Mouse (Mus musculus) forebrain, embryonic 10.5 days (tissue): ENCODE measurements around the gene Stambpl1. TPM values are rescaled to one million over a fixed set of nuclear protein-coding genes. Genes with fewer than 3 reads are reported as not detected.
A peak's percentile ranks its signal among the peaks of the same experiment; 100 is the strongest.

Source experiments
- DNase-seq: peaks from one replicate; pipeline ENCODE4 v3.0.0-alpha.2; 2017; ENCODE audit warnings: low spot score; ENCODE audit errors: extremely low spot score
- H3K27ac ChIP-seq: fragments of 300-500 bp; sonication (generic); 2 replicates; pipeline ENCODE4 v1.5.1; 2016; ENCODE audit warnings: mild to moderate bottlenecking
- H3K27me3 ChIP-seq: fragments of 300-500 bp; sonication (generic); 2 replicates; pipeline ENCODE4 v1.6.1; 2016; ENCODE audit warnings: mild to moderate bottlenecking; ENCODE audit not compliant: poor library complexity, severe bottlenecking
- H3K36me3 ChIP-seq: fragments of 300-500 bp; sonication (generic); replicated peaks from 2 replicates; pipeline ENCODE4 v1.6.1; 2016; ENCODE audit warnings: mild to moderate bottlenecking, moderate library complexity
- H3K4me1 ChIP-seq: fragments of 300-500 bp; sonication (generic); 2 replicates; pipeline ENCODE4 v1.6.1; 2016
- H3K4me3 ChIP-seq: fragments of 300-500 bp; sonication (generic); 2 replicates; pipeline ENCODE4 v1.5.1; 2016; ENCODE audit warnings: mild to moderate bottlenecking, moderate library complexity
- H3K9me3 ChIP-seq: fragments of 300-500 bp; sonication (generic); 2 replicates; pipeline ENCODE4 v1.6.1; 2016; ENCODE audit warnings: mild to moderate bottlenecking, moderate library complexity
- WGBS: fragments of 180-500 bp; shearing (Covaris S2); methylation state at CpG from one replicate; pipeline ENCODE4 v1.1.7; 2016; 5-methylcytosine and 5-hydroxymethylcytosine counted together
- polyA plus RNA-seq: library from polyadenylated mRNA; unstranded; fragments of >200 nt; fragmentation: Nextera tagmentation; extraction: Ambion mirVana; gene quantifications from 2 replicates; pipeline ENCODE4 v1.2.1, GENCODE M21; 2016

Gene Stambpl1
- polyA plus RNA-seq, 1 experiment from 2014 or later = 3.7 TPM

DNA sequence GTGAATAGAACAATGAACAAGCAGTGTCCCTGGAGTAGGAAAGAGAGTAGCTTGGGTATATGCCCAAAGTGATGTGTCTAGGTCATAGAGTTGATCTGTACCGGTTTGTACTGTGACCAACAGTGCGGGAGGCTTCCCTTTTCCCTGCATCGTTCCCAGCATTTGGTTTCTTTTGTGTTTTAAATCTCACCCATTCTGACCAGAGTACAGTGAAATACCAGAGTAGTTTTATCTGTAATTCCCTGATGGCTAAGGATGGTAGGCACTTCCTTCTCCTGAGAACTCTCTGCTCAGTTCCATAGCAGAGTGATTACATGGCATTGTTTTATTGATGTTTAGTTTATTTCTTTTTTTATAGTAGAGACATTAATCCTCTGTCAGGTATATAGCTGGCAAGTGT, 30.8 kb downstream of the Stambpl1 start:
- Histone ChIP-seq H3K27ac (no peak overlapping the region), H3K4me1 (no peaks in the 10 kb centered on the region), H3K36me3 (no peaks in the 10 kb centered on the region), H3K4me3 (no peak overlapping the region), H3K27me3 (no peaks in the 10 kb centered on the region), H3K9me3 (no peaks in the 10 kb centered on the region)
- no peak for DNase-seq
- WGBS = 89% methylated on average over 3 of the region's 3 CpGs

GRCm38 (mm10) chr19:34231596-34231995, 39.6 kb downstream of the Stambpl1 start:
- no peaks in the 10 kb centered on the region for H3K36me3 ChIP-seq
- H3K4me1 ChIP-seq = peaks cover 6% of the 10 kb centered on the region
- no peak overlapping the region for H3K27ac ChIP-seq
- no peak for DNase-seq
- H3K4me3 ChIP-seq = no peak overlapping the region
- no peaks in the 10 kb centered on the region for H3K9me3 ChIP-seq
- 85% methylated on average over 7 of the region's 7 CpGs for WGBS
- H3K27me3 ChIP-seq = no peaks in the 10 kb centered on the region

DNA sequence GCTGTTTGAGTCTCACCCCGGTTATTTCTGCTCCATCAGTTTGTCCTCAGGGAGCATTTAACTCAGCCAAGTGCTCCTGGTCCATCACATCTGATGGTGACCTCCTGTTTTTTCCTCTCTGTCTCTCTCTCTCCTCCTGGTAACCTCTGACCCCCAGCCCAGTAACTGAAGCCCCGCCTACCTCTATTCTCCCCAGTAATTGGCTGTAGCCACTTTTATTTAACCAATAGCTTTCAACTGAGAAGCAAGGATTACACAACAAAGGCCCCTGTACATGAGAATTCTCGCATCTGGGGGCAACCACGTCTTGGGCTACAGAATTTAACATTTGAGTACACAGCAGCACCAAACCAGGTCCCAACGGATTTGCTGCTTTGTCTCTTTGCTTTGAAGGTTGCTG, 40.3 kb downstream of the Stambpl1 start:
- Histone ChIP-seq H3K4me3 (no peak overlapping the region), H3K9me3 (no peaks in the 10 kb centered on the region), H3K4me1 (peaks cover 6% of the 10 kb centered on the region), H3K27me3 (no peaks in the 10 kb centered on the region), H3K36me3 (no peaks in the 10 kb centered on the region), H3K27ac (peak overlapping the region; percentile 26; the same call in 1 of the 2 replicates)
- 65% methylated on average over 5 of the region's 5 CpGs for WGBS
- no peak for DNase-seq

DNA sequence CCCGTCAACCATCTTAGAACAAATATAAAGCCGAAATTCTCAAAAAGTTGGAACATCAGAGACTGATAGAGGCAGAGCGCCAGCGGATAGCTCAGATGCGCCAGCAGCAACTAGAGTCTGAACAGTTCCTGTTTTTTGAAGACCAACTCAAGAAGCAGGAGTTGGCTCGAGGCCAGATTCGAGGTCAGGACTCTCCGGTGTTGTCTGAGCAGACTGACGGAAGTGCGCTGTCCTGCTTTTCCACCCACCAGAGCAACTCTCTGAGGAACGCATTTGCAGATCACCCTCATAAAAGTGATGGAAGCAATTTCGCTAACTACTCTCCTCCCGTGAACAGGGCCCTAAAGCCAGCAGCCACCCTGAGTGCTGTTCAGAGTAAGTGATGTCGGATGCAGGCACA, 41.9 kb downstream of the Stambpl1 start:
- no peak for DNase-seq
- Histone ChIP-seq H3K4me1 (peaks cover 6% of the 10 kb centered on the region), H3K9me3 (no peaks in the 10 kb centered on the region), H3K36me3 (no peaks in the 10 kb centered on the region), H3K4me3 (no peak overlapping the region), H3K27me3 (no peaks in the 10 kb centered on the region), H3K27ac (no peak overlapping the region)
- WGBS = 94% methylated on average over 14 of the region's 14 CpGs

DNA sequence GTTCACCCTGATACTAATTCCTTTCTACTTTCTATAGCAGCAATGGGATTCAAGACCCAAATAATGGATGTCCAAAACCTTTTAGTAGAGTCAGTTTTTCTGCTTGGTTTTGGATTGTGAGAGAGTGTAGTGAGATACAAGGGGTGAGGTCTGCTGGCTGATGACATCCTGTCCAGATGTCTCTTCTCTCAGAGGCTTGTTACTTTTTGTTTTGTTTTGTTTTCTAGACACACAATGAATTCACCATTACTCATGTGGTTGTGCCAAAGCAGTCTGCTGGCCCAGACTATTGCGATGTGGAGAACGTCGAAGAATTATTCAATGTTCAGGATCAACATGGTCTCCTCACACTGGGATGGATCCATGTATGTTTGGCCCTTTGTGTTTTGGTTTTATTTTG, 44.0 kb downstream of the Stambpl1 start:
- 95% methylated on average over 3 of the region's 3 CpGs for WGBS
- Histone ChIP-seq H3K4me1 (peaks cover 6% of the 10 kb centered on the region), H3K27ac (no peak overlapping the region), H3K9me3 (no peaks in the 10 kb centered on the region), H3K27me3 (no peaks in the 10 kb centered on the region), H3K4me3 (no peak overlapping the region), H3K36me3 (no peaks in the 10 kb centered on the region)
- DNase-seq = no peak

DNA sequence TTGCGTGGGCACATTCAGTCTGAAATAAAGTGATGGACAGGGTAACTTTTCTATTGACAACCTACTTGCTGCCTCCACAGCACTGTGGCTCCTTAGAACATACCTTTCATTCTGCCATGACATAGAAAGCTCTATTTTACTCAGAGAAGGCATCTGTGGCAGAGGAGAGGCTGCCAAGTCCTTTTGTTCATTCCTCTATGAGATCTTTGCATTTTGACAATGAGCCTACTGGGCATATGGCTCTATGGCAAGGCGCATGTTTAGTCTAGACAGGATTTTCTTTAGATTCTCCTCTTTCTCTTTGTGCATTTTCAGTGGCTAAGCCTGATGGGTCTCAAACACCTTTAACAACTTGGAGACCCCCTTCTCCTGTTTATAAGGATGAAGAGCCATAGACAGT, 45.7 kb downstream of the Stambpl1 start:
- 95% methylated on average over 2 of the region's 2 CpGs for WGBS
- no peaks in the 10 kb centered on the region for H3K36me3 ChIP-seq
- H3K27ac ChIP-seq = no peak overlapping the region
- H3K4me1 ChIP-seq = no peaks in the 10 kb centered on the region
- DNase-seq = no peak
- H3K27me3 ChIP-seq = no peaks in the 10 kb centered on the region
- no peak overlapping the region for H3K4me3 ChIP-seq
- no peaks in the 10 kb centered on the region for H3K9me3 ChIP-seq

DNA sequence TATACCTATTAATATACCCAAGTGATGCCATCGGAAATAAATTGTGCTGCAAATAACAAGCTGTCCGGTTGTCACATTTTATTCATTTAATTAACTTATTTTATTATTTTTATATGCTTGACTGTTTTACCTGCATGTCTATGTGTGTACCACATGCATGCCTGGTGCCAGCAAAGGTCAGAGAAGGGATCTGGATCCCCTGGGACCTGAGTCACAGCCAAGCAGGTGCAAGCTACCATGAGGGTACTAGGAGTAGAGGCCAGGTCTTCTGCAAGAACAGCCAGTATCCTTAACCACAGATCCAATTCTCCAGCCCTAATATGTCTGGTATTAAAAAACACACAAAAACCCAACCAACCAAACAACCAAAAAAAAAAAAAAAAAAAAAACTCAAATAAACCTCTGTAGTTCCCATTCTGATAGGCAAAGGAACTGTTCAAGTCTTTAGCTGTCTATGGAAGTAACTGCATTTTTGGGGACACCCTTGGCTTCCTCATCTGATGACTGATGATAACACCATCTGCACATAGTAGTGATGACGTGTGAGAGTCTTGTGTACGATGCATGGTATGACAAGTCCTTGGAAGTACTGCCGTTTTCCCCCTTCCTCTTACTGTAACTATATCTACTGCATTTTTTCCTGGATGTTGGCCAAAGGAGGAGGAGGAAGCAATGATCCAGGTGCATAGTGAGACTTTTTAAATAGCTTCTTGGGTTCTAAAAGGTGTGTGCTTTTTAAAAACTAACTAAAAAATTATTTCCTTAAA, 48.4 kb downstream of the Stambpl1 start:
- Histone ChIP-seq H3K27ac (no peak overlapping the region), H3K27me3 (no peaks in the 10 kb centered on the region), H3K9me3 (no peaks in the 10 kb centered on the region), H3K4me3 (no peak overlapping the region), H3K4me1 (no peaks in the 10 kb centered on the region), H3K36me3 (no peaks in the 10 kb centered on the region)
- DNase-seq = no peak
- 88% methylated on average over 5 of the region's 5 CpGs for WGBS

GRCm38 (mm10) chr19:34241247-34241915, 49.4 kb downstream of the Stambpl1 start:
- Histone ChIP-seq H3K36me3 (no peaks in the 10 kb centered on the region), H3K27me3 (no peaks in the 10 kb centered on the region), H3K9me3 (no peaks in the 10 kb centered on the region), H3K4me3 (no peak overlapping the region), H3K27ac (no peak overlapping the region), H3K4me1 (no peaks in the 10 kb centered on the region)
- DNase-seq = no peak
- 66% methylated on average over 15 of the region's 15 CpGs for WGBS

DNA sequence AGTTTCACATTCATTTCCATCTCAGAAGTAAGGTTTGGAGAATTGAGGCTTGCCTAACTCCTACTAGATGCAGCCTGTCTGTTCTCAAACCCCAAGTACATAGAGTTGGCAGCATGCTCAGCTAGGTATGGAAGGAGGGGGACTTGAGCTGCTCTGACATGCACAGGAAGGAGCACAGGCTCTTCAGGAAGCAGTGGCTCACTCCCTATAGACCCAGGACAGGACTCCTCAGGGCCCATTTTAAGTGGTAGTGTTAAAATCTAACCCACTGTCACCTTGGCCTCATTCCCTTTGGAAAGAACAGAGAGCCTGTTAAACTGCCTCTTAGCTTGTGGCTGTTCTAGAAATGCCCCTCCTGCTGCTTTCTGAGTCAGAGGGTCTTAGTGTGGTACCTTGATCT, 50.9 kb downstream of the Stambpl1 start:
- no peak overlapping the region for H3K4me3 ChIP-seq
- no peaks in the 10 kb centered on the region for H3K9me3 ChIP-seq
- H3K27me3 ChIP-seq = no peaks in the 10 kb centered on the region
- DNase-seq = no peak
- no peak overlapping the region for H3K27ac ChIP-seq
- no peaks in the 10 kb centered on the region for H3K4me1 ChIP-seq
- H3K36me3 ChIP-seq = no peaks in the 10 kb centered on the region

GRCm38 (mm10) chr19:34244056-34244455, 52.0 kb downstream of the Stambpl1 start:
- H3K4me1 ChIP-seq = no peaks in the 10 kb centered on the region
- H3K9me3 ChIP-seq = no peaks in the 10 kb centered on the region
- no peaks in the 10 kb centered on the region for H3K36me3 ChIP-seq
- no peak overlapping the region for H3K27ac ChIP-seq
- DNase-seq = peak; percentile 28
- H3K4me3 ChIP-seq = no peak overlapping the region
- no peaks in the 10 kb centered on the region for H3K27me3 ChIP-seq
- 21% methylated on average over 6 of the region's 6 CpGs for WGBS

GRCm38 (mm10) chr19:34248558-34248957, 56.5 kb downstream of the Stambpl1 start:
- H3K9me3 ChIP-seq = no peaks in the 10 kb centered on the region
- H3K27me3 ChIP-seq = no peaks in the 10 kb centered on the region
- H3K27ac ChIP-seq = no peak overlapping the region
- no peak overlapping the region for H3K4me3 ChIP-seq
- no peaks in the 10 kb centered on the region for H3K36me3 ChIP-seq
- no peak for DNase-seq
- no peaks in the 10 kb centered on the region for H3K4me1 ChIP-seq
- 83% methylated on average over 5 of the region's 5 CpGs for WGBS

DNA sequence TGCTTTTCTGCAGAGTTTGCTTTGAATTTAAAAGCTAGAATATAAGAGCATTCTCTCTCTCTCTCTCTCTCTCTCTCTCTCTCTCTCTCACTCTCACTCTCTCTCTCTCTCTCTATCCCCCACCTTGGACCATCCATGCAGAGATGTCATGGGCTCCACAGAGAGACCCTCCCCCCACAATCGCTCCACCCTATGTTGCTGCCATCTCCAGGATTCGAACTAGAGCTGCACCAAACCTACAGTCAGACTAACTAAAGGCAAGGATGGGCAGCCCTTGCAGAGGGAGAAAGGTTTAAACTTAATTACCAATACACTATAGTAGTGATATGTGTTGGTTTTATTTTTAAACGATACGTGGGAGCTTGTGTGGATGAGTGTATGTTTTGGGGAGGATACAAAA, 58.6 kb downstream of the Stambpl1 start:
- 81% methylated on average over 4 of the region's 4 CpGs for WGBS

DNA sequence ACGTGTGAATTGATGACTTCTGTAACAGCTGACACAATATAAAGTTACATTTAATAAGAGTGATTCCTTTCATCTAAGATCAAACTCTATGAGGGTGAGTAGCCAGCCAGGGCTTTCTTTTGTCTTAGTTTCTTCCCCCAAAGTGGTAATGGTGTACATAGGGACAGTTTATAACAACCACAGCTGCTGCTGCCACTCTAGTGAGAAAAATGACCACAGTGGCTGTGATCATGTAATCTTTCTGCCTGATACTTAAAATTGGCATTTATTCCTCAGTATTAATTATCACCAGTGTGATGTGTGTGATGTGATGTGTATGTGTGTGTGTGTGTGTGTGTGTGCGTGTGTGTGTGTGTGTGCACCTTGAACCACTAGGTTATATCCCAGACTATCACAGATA, 59.9 kb downstream of the Stambpl1 start:
- H3K9me3 ChIP-seq = no peaks in the 10 kb centered on the region
- 0 out of 2 replicates have a peak, but pooled peaks cover 4% of the 10 kb centered on the region for H3K4me1 ChIP-seq
- H3K36me3 ChIP-seq = no peaks in the 10 kb centered on the region
- H3K27me3 ChIP-seq = no peaks in the 10 kb centered on the region
- 86% methylated on average over 2 of the region's 2 CpGs for WGBS
- H3K27ac ChIP-seq = no peak overlapping the region
- no peak for DNase-seq
- H3K4me3 ChIP-seq = no peak overlapping the region

More for the DNA sequence above, 58.6 kb downstream of the Stambpl1 start:
- H3K27me3 ChIP-seq = no peaks in the 10 kb centered on the region
- H3K36me3 ChIP-seq = no peaks in the 10 kb centered on the region
- no peak for DNase-seq
- H3K4me1 ChIP-seq = 0 out of 2 replicates have a peak, but pooled peaks cover 4% of the 10 kb centered on the region
- H3K9me3 ChIP-seq = no peaks in the 10 kb centered on the region
- H3K27ac ChIP-seq = no peak overlapping the region
- H3K4me3 ChIP-seq = no peak overlapping the region
